Mouse (Mus musculus) C2C12 (cell line): ENCODE results near the gene Gm29776.

Experiments
- CEBPB ChIP-seq: IDR thresholded peaks from one replicate; pipeline ENCODE4 v1.6.1; 2011; ENCODE audit warnings: low read depth, mild to moderate bottlenecking, control low read depth, moderate library complexity
- CTCF ChIP-seq: IDR thresholded peaks from one replicate; pipeline ENCODE4 v1.5.1; 2011; ENCODE audit not compliant: control insufficient read depth, insufficient read depth, insufficient read length
- MAX ChIP-seq: IDR thresholded peaks from one replicate; pipeline ENCODE4 v1.6.1; 2011; ENCODE audit warnings: mild to moderate bottlenecking, control low read depth
- MYOD1 ChIP-seq: IDR thresholded peaks from one replicate; pipeline ENCODE4 v1.6.1; 2011; ENCODE audit warnings: low read depth; ENCODE audit not compliant: control insufficient read depth, insufficient read length
- MYOG ChIP-seq: IDR thresholded peaks from one replicate; pipeline ENCODE4 v1.6.1; 2011; ENCODE audit not compliant: control insufficient read depth, insufficient read length; ENCODE audit errors: extremely low read depth
- USF1 ChIP-seq: IDR thresholded peaks from one replicate; pipeline ENCODE4 v1.6.1; 2011; ENCODE audit warnings: low read depth, mild to moderate bottlenecking, control low read depth, moderate library complexity

DNA sequence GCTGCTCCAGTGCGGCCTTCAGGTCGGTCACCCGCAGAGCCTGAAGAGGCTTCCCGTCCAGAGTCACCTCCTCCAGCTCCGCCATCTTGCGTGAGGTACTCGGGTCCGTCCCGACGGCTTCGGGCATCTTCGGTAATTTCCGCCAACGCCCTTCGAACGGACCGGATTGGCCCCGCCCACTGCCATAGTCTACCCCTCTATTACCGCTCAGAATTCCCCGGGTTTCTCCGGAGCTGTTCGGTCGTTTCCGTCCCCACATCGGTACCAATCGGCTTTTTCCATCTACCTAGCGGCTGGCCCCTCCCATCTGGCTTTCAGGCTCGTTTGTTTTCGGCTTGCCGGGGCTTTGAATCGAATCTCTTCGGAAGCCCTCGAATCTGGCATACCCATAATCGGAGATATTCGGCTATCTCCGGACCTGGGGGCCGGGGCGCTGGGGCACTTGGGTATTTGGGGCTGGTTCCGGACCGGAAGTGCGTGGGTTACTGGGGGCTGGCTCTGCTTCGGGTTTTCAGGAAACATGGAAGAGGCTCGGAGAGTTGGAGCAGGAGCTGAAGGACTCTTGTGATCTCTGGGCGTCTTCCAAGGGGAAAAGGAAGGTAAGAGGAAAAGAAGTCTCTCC is 12.0 kb downstream of the Gm29776 start, which contains the start of gene Acin1:
- TF ChIP-seq CTCF (no peak), USF1 (no peak), MAX (no peak), MYOG (no peak), MYOD1 (no peak), CEBPB (no peak)
